Mouse (Mus musculus): ENCODE data around the gene 4930522H14Rik. TPM values are rescaled to one million over a fixed set of nuclear protein-coding genes. Genes with fewer than 3 reads are reported as not detected.

Gene 4930522H14Rik
- polyA plus RNA-seq, 1 experiment, result not detected

GRCm38 (mm10) chr4:109547306-109547705, 16.2 kb upstream of the 4930522H14Rik start:
- Histone ChIP-seq H3K4me1 (ENCODE audit: control insufficient read depth, insufficient read depth, low read length) (no peaks in the 10 kb centered on the region), H3K4me3 (ENCODE audit: insufficient read depth, low read length) (no peak overlapping the region), H3K27ac (ENCODE audit: insufficient read depth, low read length) (no peak overlapping the region)
- TF ChIP-seq POLR2A (IDR thresholded peaks at IDR 0.05; ENCODE audit: low read depth, low read length) (no peak), CTCF (IDR thresholded peaks at IDR 0.05; ENCODE audit: borderline replicate concordance, insufficient read depth, low read length) (no peak)

GRCm38 (mm10) chr4:109546538-109546937, 15.4 kb upstream of the 4930522H14Rik start:
- no peak overlapping the region for H3K27ac ChIP-seq (ENCODE audit: insufficient read depth, low read length)
- no peak for TF ChIP-seq POLR2A (IDR thresholded peaks at IDR 0.05; ENCODE audit: low read depth, low read length)
- TF ChIP-seq CTCF (IDR thresholded peaks at IDR 0.05; ENCODE audit: borderline replicate concordance, insufficient read depth, low read length), result no peak

GRCm38 (mm10) chr4:109530245-109530816, 766 bp downstream of the 4930522H14Rik start:
- TF ChIP-seq CTCF (IDR thresholded peaks at IDR 0.05; ENCODE audit: borderline replicate concordance, insufficient read depth, low read length), result no peak
- TF ChIP-seq POLR2A (IDR thresholded peaks at IDR 0.05; ENCODE audit: low read depth, low read length), result no peak
- Histone ChIP-seq H3K4me1 (ENCODE audit: control insufficient read depth, insufficient read depth, low read length) (no peaks in the 10 kb centered on the region), H3K4me3 (ENCODE audit: insufficient read depth, low read length) (no peak overlapping the region), H3K27ac (ENCODE audit: insufficient read depth, low read length) (no peak overlapping the region)

More at GRCm38 (mm10) chr4:109546538-109546937, 15.4 kb upstream of the 4930522H14Rik start:
- Histone ChIP-seq H3K4me1 (ENCODE audit: control insufficient read depth, insufficient read depth, low read length) (no peaks in the 10 kb centered on the region), H3K4me3 (ENCODE audit: insufficient read depth, low read length) (no peak overlapping the region)

- H3K4me1 ChIP-seq (ENCODE audit: control insufficient read depth, insufficient read depth, low read length), result no peaks in the 10 kb centered on the region
- TF ChIP-seq POLR2A (IDR thresholded peaks at IDR 0.05; ENCODE audit: low read depth, low read length) (no peak), CTCF (IDR thresholded peaks at IDR 0.05; ENCODE audit: borderline replicate concordance, insufficient read depth, low read length) (no peak)
- no peak overlapping the region for H3K27ac ChIP-seq (ENCODE audit: insufficient read depth, low read length)
- no peak overlapping the region for H3K4me3 ChIP-seq (ENCODE audit: insufficient read depth, low read length)
These were observed 26.2 kb downstream of the 4930522H14Rik start for GRCm38 (mm10) chr4:109504885-109505284.

GRCm38 (mm10) chr4:109498476-109498875, 32.6 kb downstream of the 4930522H14Rik start:
- no peak overlapping the region for H3K27ac ChIP-seq (ENCODE audit: insufficient read depth, low read length)
- no peak overlapping the region for H3K4me3 ChIP-seq (ENCODE audit: insufficient read depth, low read length)
- H3K4me1 ChIP-seq (ENCODE audit: control insufficient read depth, insufficient read depth, low read length), result no peaks in the 10 kb centered on the region
- no peak for TF ChIP-seq CTCF (IDR thresholded peaks at IDR 0.05; ENCODE audit: borderline replicate concordance, insufficient read depth, low read length)
- TF ChIP-seq POLR2A (IDR thresholded peaks at IDR 0.05; ENCODE audit: low read depth, low read length), result no peak

GRCm38 (mm10) chr4:109493581-109493980, 37.5 kb downstream of the 4930522H14Rik start:
- TF ChIP-seq POLR2A (IDR thresholded peaks at IDR 0.05; ENCODE audit: low read depth, low read length), result no peak
- no peak for TF ChIP-seq CTCF (IDR thresholded peaks at IDR 0.05; ENCODE audit: borderline replicate concordance, insufficient read depth, low read length)

GRCm38 (mm10) chr4:109488812-109489211, 42.3 kb downstream of the 4930522H14Rik start:
- no peak overlapping the region for H3K27ac ChIP-seq (ENCODE audit: insufficient read depth, low read length)
- TF ChIP-seq POLR2A (IDR thresholded peaks at IDR 0.05; ENCODE audit: low read depth, low read length) (no peak), CTCF (IDR thresholded peaks at IDR 0.05; ENCODE audit: borderline replicate concordance, insufficient read depth, low read length) (no peak)
- no peak overlapping the region for H3K4me3 ChIP-seq (ENCODE audit: insufficient read depth, low read length)
- H3K4me1 ChIP-seq (ENCODE audit: control insufficient read depth, insufficient read depth, low read length), result peaks cover 6% of the 10 kb centered on the region; the same call in 1 of the 2 replicates

More at GRCm38 (mm10) chr4:109493581-109493980, 37.5 kb downstream of the 4930522H14Rik start:
- H3K27ac ChIP-seq (ENCODE audit: insufficient read depth, low read length), result no peak overlapping the region
- H3K4me1 ChIP-seq (ENCODE audit: control insufficient read depth, insufficient read depth, low read length), result no peaks in the 10 kb centered on the region
- no peak overlapping the region for H3K4me3 ChIP-seq (ENCODE audit: insufficient read depth, low read length)

GRCm38 (mm10) chr4:109484621-109485020, 46.5 kb downstream of the 4930522H14Rik start, which contains the start of gene Rnf11:
Gene Rnf11 (minus strand): TSS chr4:109484728.
- TF ChIP-seq POLR2A (IDR thresholded peaks at IDR 0.05; ENCODE audit: low read depth, low read length) (no peak), CTCF (IDR thresholded peaks at IDR 0.05; ENCODE audit: borderline replicate concordance, insufficient read depth, low read length) (no peak)
- Histone ChIP-seq H3K4me3 (ENCODE audit: insufficient read depth, low read length) (no peak within 1 kb of the TSS), H3K27ac (ENCODE audit: insufficient read depth, low read length) (no peak within 1 kb of the TSS), H3K4me1 (ENCODE audit: control insufficient read depth, insufficient read depth, low read length) (peaks cover 10% of the 10 kb centered on the region)

- H3K4me3 ChIP-seq (ENCODE audit: insufficient read depth, low read length), result no peak overlapping the region
- H3K27ac ChIP-seq (ENCODE audit: insufficient read depth, low read length), result no peak overlapping the region
- H3K4me1 ChIP-seq (ENCODE audit: control insufficient read depth, insufficient read depth, low read length), result peaks cover 10% of the 10 kb centered on the region
- TF ChIP-seq POLR2A (IDR thresholded peaks at IDR 0.05; ENCODE audit: low read depth, low read length) (no peak), CTCF (IDR thresholded peaks at IDR 0.05; ENCODE audit: borderline replicate concordance, insufficient read depth, low read length) (no peak)
These were observed 48.4 kb downstream of the 4930522H14Rik start for GRCm38 (mm10) chr4:109482701-109483100.

- Histone ChIP-seq H3K27ac (ENCODE audit: insufficient read depth, low read length) (peak overlapping the region; percentile 22; the same call in 1 of the 2 replicates), H3K4me1 (ENCODE audit: control insufficient read depth, insufficient read depth, low read length) (peaks cover 10% of the 10 kb centered on the region), H3K4me3 (ENCODE audit: insufficient read depth, low read length) (no peak overlapping the region)
- no peak for TF ChIP-seq POLR2A (IDR thresholded peaks at IDR 0.05; ENCODE audit: low read depth, low read length)
- TF ChIP-seq CTCF (IDR thresholded peaks at IDR 0.05; ENCODE audit: borderline replicate concordance, insufficient read depth, low read length), result no peak
These were observed 49.7 kb downstream of the 4930522H14Rik start for GRCm38 (mm10) chr4:109481424-109481823.
